Mouse (Mus musculus): ENCODE data around the gene Cyp2a5. TPM values are rescaled to one million over a fixed set of nuclear protein-coding genes. Genes with fewer than 3 reads are reported as not detected.
"Not testable (repeated sequence)": the region's sequence is repeated elsewhere in the genome, so short reads cannot be mapped to it uniquely, and the experiment has no call there.

The Cyp2a5 gene
- total RNA-seq (2014; fragmentation: Nextera tagmentation) (not detected in 2 replicates), total RNA-seq (2017) (not detected in 2 replicates)

DNA sequence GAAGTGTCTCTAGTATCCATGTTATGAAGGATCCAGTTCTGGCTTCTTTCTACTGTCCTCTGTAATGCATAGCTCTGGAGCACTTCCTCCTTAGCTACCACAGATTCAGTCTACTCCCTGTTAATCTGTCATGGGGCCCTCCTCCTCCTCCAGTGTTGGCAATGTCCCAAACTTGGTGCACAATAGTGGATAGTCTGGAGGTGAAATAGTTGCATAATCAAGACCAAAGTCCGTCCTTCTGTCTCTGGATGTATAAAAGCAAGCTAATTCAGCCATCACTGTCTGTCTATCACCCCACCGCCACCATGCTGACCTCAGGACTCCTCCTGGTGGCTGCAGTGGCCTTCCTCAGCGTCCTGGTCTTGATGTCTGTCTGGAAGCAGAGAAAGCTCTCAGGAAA, at the start of gene Cyp2a5:
TSS of gene Cyp2a5 (plus strand) at position 247 of the 400 bp plus-strand sequence.
- not testable (repeated sequence) for ATAC-seq (replicated peaks; ENCODE audit: low FRiP score, low TSS enrichment, poor library complexity, severe bottlenecking)

DNA sequence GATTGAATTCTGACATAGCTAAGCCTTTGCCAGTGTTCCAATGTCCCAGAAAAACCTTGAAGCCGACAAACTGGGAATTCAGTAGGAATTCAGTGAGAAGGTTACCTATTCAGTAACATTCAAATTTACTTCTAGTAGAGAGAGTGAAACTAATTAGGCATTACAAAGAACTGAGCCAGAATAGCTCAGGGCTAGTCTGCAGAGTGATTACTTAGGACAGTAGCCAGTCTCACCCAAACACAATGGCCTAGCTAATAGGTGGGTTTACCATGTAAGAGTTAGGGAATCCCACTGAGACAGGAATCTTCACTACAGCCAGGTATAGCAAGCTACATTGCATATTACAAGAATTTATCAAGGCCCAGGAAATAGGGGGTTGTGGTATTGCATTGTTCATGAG, 49.1 kb upstream of the Cyp2a5 start:
- not testable (repeated sequence) for ATAC-seq (replicated peaks; ENCODE audit: low FRiP score, low TSS enrichment, poor library complexity, severe bottlenecking)

DNA sequence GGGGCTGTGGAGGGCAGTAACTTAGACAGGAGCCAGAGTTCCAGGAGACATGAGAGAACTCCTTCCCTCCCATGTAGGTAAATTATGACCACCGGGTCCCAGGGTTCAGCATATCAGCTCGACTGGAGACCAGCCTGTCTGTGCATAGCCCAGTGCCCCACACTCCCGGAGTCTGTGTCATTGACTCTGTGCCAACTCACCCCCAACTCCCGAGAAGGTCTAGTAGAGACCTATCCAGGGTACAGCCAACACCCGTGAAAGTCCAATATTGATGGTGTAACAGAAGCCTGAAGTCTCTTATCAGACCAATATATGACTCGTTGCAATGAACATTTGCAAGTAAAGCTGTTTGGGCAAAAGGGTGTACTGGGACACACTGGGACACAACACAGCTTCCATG, 45.1 kb upstream of the Cyp2a5 start:
- no peak for ATAC-seq (replicated peaks; ENCODE audit: low FRiP score, low TSS enrichment, poor library complexity, severe bottlenecking)

DNA sequence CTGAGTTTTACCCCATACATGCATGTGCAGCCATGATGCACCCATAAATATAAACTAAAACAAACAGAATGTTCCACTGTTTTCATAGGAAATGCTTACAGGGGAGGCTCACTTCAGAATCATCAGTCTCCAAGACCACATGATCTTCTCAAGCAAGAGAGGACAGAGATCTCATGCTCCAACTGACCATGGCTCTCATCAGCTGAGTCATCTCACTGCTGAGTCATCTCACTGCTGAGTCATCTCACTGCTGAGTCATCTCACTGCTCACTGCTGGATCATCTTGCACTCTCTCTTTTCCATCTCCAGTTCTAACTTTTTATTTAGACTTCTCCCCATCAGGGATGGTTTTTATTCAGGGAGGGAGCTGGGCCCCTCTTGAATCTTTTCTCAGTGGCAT, 35.0 kb upstream of the Cyp2a5 start:
- no peak for ATAC-seq (replicated peaks; ENCODE audit: low FRiP score, low TSS enrichment, poor library complexity, severe bottlenecking)

DNA sequence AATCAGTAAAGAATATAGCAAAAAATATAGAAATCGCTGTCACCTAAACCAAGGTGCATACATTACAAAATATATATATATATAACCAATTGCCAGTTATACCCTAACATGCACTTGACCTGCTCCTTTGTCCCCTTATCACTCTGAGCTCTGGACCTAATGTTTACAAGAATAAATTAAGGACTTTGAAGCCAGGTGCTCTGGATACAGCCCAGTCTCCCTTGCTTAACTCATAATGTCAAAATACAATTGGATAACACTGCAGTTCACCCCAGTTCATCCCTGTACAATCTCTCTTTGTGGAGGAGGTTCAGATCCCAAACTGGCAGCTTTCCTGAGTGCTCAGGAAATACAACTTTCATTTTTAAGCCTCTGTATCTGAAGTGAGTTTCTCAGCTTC, 34.1 kb upstream of the Cyp2a5 start:
- no peak for ATAC-seq (replicated peaks; ENCODE audit: low FRiP score, low TSS enrichment, poor library complexity, severe bottlenecking)

DNA sequence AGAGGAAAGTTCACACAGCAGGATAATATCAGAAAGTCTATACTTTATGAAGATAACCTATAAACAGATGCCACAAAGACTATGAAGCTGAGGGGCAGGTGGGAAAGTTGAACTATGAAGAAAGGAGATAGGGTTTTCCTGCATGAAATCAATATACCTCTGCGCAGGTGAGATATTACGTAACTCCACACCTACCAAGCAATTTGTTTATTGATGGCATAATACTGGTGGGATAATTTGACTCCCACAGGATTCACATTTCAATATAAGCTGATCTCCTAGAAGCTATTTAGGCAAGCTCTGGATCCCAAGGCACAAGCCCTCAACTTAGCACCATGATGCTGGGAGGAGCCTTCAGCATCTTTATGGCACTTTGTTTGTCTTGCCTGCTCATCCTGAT, 26.5 kb upstream of the Cyp2a5 start, which contains the start of gene Cyp2g1:
TSS of gene Cyp2g1 (plus strand) at position 301 of the 400 bp plus-strand sequence.
- no peak for ATAC-seq (replicated peaks; ENCODE audit: low FRiP score, low TSS enrichment, poor library complexity, severe bottlenecking)

DNA sequence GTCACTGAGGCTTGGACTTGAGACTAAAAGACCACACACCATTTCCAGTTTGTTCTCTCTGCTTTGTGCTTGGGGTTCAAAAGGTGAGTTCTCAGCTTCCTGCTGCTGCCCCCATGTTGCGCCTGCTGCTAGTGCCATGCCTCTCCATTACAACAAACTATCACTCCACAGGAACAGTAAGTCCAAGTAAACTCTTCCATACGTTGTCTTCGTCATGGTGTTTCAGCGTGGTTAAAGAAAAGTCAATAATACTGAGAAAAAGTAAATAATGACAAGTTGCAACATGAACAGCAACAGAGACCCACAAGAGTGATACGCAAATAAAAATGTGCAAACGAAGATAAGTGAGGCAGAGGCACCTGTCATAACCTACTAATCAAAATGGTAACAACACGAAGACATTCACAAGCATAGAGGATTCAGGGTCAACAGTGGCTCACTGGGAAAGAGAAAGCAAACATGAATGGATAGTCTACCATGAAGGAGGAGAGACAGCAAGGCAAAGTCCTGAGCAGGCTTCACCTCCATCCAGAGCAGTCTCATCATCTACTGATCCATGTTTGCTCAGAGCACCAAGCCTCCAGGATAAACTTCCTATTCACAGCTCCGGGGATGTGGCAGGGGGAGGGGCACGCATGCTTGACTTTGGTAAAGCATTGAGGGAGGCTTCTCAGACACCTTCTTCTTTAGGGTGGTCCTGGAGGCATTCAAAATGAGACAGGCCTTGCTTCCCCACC, 3.4 kb upstream of the Cyp2a5 start:
- ATAC-seq (replicated peaks; ENCODE audit: low FRiP score, low TSS enrichment, poor library complexity, severe bottlenecking) = not testable (repeated sequence)

DNA sequence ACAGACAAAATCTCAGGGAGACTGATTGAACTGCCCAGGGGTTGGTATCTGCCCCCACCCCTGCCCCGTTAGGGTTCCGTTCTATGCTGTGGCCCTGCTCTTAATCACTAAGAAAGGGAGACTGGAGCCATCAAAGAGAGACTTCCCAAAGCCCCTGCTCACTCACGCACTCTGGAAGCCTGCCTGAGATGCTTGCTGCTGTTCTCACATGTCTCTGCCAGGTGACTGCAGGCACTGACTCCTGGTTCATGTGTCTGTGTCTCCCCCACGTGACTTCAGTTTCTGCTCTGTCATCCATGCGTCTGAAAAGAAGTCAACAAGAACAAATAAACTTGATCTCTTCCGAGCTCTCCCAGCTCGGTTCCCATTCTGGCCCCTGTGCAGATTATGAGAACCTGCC, 2.4 kb upstream of the Cyp2a5 start:
- not testable (repeated sequence) for ATAC-seq (replicated peaks; ENCODE audit: low FRiP score, low TSS enrichment, poor library complexity, severe bottlenecking)

DNA sequence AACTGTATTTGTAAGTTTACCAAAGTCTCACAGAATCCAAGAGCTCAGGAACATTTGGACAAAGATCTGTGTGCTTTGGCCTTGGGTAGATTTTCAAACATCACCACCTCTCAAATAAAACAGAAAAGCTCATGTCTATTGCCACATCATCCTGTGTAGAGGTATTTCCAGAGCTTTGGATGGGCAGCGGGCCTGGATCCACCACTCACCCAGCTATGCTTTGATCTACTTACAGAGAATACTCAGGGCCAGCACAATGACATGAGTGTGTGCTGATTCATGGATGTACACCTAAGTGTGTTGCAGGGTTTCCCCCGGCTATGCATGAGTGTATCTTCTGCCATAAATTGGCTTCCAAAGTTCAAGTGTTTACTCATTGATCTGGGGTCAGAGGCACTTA, 8.3 kb downstream of the Cyp2a5 start:
- ATAC-seq (replicated peaks; ENCODE audit: low FRiP score, low TSS enrichment, poor library complexity, severe bottlenecking) = not testable (repeated sequence)

DNA sequence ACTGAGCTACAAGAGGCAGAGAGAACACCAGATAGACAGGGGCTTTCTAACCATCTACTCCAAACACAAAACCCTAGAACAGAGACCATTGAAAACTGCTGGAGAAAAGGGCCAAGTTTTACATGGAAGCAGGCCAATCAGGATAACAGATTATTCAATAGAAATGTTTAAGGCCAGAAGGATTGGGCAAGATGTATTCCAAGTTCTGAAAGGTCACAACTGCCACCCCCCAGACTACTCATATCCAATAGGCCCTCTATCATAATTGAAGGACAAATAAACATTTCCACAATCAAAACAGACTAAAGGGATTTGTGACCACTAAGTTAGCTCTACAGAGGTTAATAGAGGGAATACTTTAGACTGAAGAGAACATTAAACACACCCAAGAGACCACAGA, 15.0 kb downstream of the Cyp2a5 start:
- ATAC-seq (replicated peaks; ENCODE audit: low FRiP score, low TSS enrichment, poor library complexity, severe bottlenecking) = not testable (repeated sequence)

DNA sequence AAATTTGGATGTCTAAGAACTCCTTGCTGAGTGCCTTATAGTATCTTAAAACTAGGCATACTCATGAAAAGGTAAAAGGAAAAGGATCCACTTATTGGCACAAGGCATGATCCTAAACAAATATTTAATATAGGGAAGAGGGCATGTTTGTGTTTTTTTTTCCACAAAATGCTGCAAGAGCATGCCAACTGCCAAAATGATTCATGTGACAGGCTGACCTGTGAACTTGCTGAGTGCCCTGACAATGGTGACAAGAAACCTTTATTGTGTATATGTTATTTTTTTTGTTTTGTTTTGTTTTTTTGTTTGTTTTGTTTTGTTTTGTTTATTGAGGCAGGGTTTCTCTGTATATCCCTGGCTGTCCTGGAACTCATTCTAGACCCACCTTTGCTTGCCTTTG, 43.5 kb downstream of the Cyp2a5 start:
- not testable (repeated sequence) for ATAC-seq (replicated peaks; ENCODE audit: low FRiP score, low TSS enrichment, poor library complexity, severe bottlenecking)

DNA sequence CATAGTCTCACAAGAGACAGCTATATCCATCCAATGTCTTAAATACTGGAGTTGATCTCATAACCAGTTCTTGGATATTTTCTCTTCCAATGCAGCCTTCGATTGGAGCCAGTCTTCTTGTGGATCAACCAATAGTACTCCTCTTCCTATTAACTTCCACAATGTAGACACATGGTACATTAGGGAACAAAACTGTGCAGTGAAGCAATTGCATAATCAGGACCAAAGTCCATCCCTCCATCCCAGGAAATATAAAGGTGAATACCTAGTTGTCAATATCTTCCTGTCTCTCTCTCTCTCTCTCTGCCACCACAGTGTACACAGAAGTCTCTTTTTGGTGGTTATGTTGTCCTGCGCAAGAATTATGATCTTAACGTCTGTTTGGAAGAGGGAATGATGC, 45.5 kb downstream of the Cyp2a5 start:
- not testable (repeated sequence) for ATAC-seq (replicated peaks; ENCODE audit: low FRiP score, low TSS enrichment, poor library complexity, severe bottlenecking)

Other genes with a start within 250 kb of the Cyp2a5 start
- gene Vmn1r185, start 216.8 kb upstream of the Cyp2a5 start, total RNA-seq (2014; fragmentation: Nextera tagmentation) = not detected in 2 replicates
- not detected in 2 replicates for gene Vmn1r185, start 216.8 kb upstream of the Cyp2a5 start, total RNA-seq (2017)
- not detected in 2 replicates for gene Cyp2b23, start 148.9 kb upstream of the Cyp2a5 start, total RNA-seq (2014; fragmentation: Nextera tagmentation)
- gene Cyp2b23, start 148.9 kb upstream of the Cyp2a5 start, total RNA-seq (2017) = not detected in 2 replicates
- not detected in 2 replicates for gene Cyp2b19, start 78.2 kb upstream of the Cyp2a5 start, total RNA-seq (2014; fragmentation: Nextera tagmentation)
- not detected in 2 replicates for gene Cyp2b19, start 78.2 kb upstream of the Cyp2a5 start, total RNA-seq (2017)
- not detected in 2 replicates for gene Cyp2g1, start 26.4 kb upstream of the Cyp2a5 start, total RNA-seq (2014; fragmentation: Nextera tagmentation)
- gene Cyp2g1, start 26.4 kb upstream of the Cyp2a5 start, total RNA-seq (2017) = not detected in 2 replicates
- not detected in 2 replicates for gene Cyp2a22, start 104.1 kb downstream of the Cyp2a5 start, total RNA-seq (2014; fragmentation: Nextera tagmentation)
- not detected in 2 replicates for gene Cyp2a22, start 104.1 kb downstream of the Cyp2a5 start, total RNA-seq (2017)
- not detected in 2 replicates for gene Cyp2a12, start 193.8 kb downstream of the Cyp2a5 start, total RNA-seq (2014; fragmentation: Nextera tagmentation)
- not detected in 2 replicates for gene Cyp2a12, start 193.8 kb downstream of the Cyp2a5 start, total RNA-seq (2017)

All from megakaryocyte-erythroid progenitor cell, adult 5-6 weeks (primary cell).